Mouse (Mus musculus) lung, postnatal 0 days (tissue): Measurements from ENCODE around the gene Rhobtb3.

ENCODE experiments used
- CTCF ChIP-seq: IDR thresholded peaks from 2 replicates; pipeline ENCODE4 v1.5.1; 2016; ENCODE audit warnings: antibody characterized with exemption, mild to moderate bottlenecking
- EP300 ChIP-seq: IDR thresholded peaks from 2 replicates; pipeline ENCODE4 v1.6.1; 2016; ENCODE audit warnings: antibody characterized with exemption, mild to moderate bottlenecking, control low read depth

- TF ChIP-seq EP300 (no peak), CTCF (no peak)
These were observed 112.0 kb downstream of the Rhobtb3 start for GRCm38 (mm10) chr13:75831710-75832109.
